Mouse (Mus musculus) kidney, postnatal 14 days (tissue): Measurements from ENCODE around the gene Jmjd8.
A peak's percentile ranks its signal among the peaks of the same experiment; 100 is the strongest.

Experiments
- DNase-seq: peaks from one replicate; pipeline ENCODE4 v3.0.0; 2022; ENCODE audit warnings: mixed read lengths

Gene Jmjd8

DNA sequence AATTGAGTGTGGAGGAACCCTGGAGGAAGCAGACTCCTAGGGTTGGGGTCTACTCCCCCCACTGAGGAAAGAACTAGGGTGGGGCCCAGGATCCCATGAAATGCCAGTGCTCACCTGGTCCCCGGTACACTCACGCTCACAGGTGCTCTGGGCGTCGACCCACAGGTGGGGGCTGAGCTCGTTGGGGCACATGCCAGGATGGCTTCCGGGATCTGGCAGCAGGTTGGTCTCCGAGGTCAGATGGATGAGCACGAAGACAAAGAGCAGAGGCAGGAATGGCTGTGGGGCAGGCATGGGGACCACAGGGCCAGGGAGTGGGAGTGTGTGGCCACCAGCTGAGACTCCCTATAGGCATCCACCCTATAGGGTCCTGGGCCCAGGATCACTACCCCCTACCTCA lies 51.1 kb downstream of the Jmjd8 start:
- DNase-seq, result no peak

DNA sequence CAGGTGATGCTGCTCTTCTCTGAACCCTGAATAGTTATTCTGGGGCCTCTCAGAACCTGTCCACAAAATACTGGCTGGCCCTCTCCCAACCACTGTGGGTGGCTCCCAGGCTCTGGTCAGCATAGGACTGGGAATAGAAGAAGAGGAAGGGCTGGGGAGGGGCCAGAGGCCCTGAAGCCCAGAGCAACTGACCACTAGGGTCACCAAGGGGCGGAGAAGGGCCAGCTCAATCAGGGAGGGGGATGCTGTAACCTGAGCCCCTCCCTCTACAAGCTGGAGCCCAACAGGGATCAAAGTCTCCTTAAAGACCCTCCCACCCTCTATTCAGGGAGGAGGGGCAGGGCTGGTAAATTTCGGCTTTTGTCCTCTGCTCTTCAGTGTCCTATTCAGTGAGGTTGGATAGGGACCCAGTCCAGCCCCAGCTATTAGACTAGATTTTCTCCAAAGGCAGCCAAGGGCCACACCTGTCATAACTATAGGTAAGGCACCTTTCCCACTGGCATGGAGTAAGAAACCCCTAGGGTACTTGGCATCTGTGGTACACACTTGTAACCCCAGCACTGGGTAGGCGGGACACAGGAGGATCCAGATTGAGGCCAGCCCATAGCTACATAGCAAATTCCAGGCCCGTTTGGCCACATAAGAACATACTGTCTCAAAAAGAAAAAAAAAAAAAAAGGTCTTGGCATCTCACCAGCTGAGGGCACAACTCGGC lies 51.7 kb downstream of the Jmjd8 start, which contains the start of gene Wfikkn1:
Wfikkn1 (minus strand) TSS at position 663 of the 715 bp plus-strand sequence.
- no peak for DNase-seq

DNA sequence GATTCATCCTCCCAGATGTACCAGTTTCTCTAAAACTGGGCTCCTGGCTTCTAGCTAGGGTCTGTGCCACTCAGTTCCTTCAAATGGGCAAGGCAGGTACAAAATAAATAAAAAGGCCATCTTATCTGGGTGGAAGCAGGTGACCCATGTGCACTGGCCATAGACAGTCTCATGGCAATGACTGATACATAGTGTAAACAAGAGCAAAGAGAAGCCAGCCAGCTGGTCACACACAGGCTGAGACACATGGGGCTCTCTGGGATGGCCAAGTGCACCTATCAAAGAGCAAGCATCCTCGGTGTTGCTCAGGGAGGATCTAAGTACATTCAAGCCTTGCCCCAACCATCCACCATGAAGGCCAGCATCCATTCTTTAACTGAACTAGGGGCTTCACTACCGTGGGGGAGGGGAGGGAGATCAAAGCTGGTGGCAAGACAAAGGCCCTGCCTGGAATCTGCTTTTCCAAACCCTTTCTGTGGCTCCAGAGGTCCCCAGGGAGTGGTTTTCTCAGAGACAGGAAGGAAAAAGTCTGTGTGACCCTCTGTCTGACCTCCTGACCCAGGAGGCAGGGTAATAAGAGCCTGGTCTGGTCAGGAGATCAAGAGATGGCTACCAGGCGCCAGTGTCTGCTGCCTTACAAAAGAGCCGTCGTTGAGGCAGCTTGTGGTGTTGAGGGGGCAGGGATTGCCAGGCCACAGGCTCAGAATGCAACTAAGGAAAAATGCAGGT lies 52.4 kb downstream of the Jmjd8 start:
- peak; percentile 43 for DNase-seq
